Mouse (Mus musculus) liver, embryonic 13.5 days (tissue): ENCODE data around the gene Cers5. TPM values are rescaled to one million over a fixed set of nuclear protein-coding genes. Genes with fewer than 3 reads are reported as not detected.
A peak's percentile ranks its signal among the peaks of the same experiment; 100 is the strongest.
"Not testable (repeated sequence)": the region's sequence is repeated elsewhere in the genome, so short reads cannot be mapped to it uniquely, and the experiment has no call there.

Experiments
- ATAC-seq: fragments of 200-750 bp; cut with Nextera tagmentation; 2 replicates; pipeline ENCODE4 v1.8.0; 2017; ENCODE audit warnings: low read depth, mild to moderate bottlenecking, moderate number of reproducible peaks, moderate library complexity
- DNase-seq: peaks from one replicate; pipeline ENCODE4 v3.0.0; 2022
- H3K27ac ChIP-seq: fragments of 300-500 bp; sonication (generic); 2 replicates; pipeline ENCODE4 v1.5.1; 2015; ENCODE audit warnings: moderate library complexity, mild to moderate bottlenecking, inconsistent platforms
- H3K27me3 ChIP-seq: fragments of 300-500 bp; sonication (generic); 2 replicates; pipeline ENCODE4 v1.6.1; 2015; ENCODE audit warnings: mild to moderate bottlenecking, inconsistent platforms
- H3K36me3 ChIP-seq: fragments of 300-500 bp; sonication (generic); 2 replicates; pipeline ENCODE4 v1.6.1; 2015; ENCODE audit warnings: mild to moderate bottlenecking, inconsistent platforms
- H3K4me1 ChIP-seq: fragments of 300-500 bp; sonication (generic); replicated peaks from 2 replicates; pipeline ENCODE4 v1.6.1; 2015; ENCODE audit warnings: inconsistent platforms
- H3K4me2 ChIP-seq: fragments of 300-500 bp; sonication (generic); 2 replicates; pipeline ENCODE4 v1.6.1; 2015; ENCODE audit warnings: inconsistent platforms, mild to moderate bottlenecking, moderate library complexity
- H3K4me3 ChIP-seq: fragments of 300-500 bp; sonication (generic); replicated peaks from 2 replicates; pipeline ENCODE4 v1.5.1; 2015; ENCODE audit warnings: mild to moderate bottlenecking, inconsistent platforms
- H3K9ac ChIP-seq: fragments of 300-500 bp; sonication (generic); 2 replicates; pipeline ENCODE4 v1.6.1; 2015; ENCODE audit warnings: mild to moderate bottlenecking, inconsistent platforms
- H3K9me3 ChIP-seq: fragments of 300-500 bp; sonication (generic); replicated peaks from 2 replicates; pipeline ENCODE4 v1.6.1; 2016; ENCODE audit warnings: inconsistent platforms
- WGBS: fragments of 180-500 bp; shearing (Covaris S2); methylation state at CpG from one replicate; pipeline ENCODE4 v1.1.7; 2015; ENCODE audit not compliant: insufficient replicate concordance; 5-methylcytosine and 5-hydroxymethylcytosine counted together
- polyA plus RNA-seq: library from polyadenylated mRNA; unstranded; fragments of >200 nt; fragmentation: Nextera tagmentation; extraction: Ambion mirVana; gene quantifications from 2 replicates; pipeline ENCODE4 v1.2.1, GENCODE M21; 2015

Gene Cers5
- 11.2 and 11.7 TPM in 2 replicates for polyA plus RNA-seq

DNA sequence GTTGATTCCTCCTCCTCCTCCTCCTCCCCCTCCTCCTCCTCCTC, at the start of gene Cers5:
TSS of gene Cers5 (minus strand) at position 5 of the 44 bp plus-strand sequence.
- peaks cover 30% of the 10 kb centered on the region for H3K4me1 ChIP-seq
- H3K27me3 ChIP-seq, ATAC-seq: not testable (repeated sequence)

DNA sequence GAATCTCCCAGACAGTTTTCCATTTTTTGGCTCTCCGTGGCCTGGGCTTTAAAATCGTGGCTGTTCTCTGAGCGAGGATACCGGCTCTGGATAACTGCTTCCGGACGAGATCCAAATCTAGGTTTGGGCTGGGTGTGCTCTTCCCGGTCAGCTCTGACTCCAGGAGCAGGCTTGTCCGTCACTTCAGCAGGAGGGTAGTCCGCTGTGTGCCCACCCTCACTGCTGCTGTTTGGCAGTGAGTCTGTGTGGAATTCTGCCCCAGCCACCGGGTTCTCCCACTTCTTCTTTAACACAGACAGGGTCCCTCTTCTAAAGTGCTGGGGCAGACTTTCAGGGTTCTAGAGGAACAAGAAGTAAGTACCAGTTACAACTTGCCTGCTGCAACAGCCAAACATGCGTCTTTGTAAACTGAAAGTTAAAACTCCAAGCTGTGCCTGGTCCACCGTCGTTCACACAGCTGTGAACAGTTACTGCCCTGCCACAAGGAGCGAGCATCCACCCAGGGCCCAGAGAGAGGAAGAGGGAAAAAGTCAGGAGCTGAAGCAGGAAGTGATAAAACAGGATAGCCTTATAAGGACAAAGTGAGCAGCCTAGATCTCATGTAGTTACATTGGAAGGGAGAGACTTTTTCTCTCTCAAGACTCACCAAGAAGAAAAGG, 47.1 kb upstream of the Cers5 start:
- H3K36me3 ChIP-seq, result peaks cover 7% of the 10 kb centered on the region
- peak overlapping the region; percentile 50 for H3K9ac ChIP-seq
- WGBS, result 24% methylated on average over 14 of the region's 14 CpGs
- H3K27ac ChIP-seq, result peak overlapping the region; percentile 71
- H3K9me3 ChIP-seq, result no peaks in the 10 kb centered on the region
- ATAC-seq, result no peak
- H3K27me3 ChIP-seq, result no peaks in the 10 kb centered on the region
- H3K4me1 ChIP-seq, result 0 out of 2 replicates have a peak, but pooled peaks cover 5% of the 10 kb centered on the region
- DNase-seq, result no peak
- peak overlapping the region; percentile 42 for H3K4me2 ChIP-seq
- peak overlapping the region; percentile 38 for H3K4me3 ChIP-seq

More for the DNA sequence above, at the start of gene Cers5:
- Histone ChIP-seq H3K4me3 (peak within 1 kb of the TSS; percentile 71), H3K27ac (peak within 1 kb of the TSS; percentile 68), H3K4me2 (peak within 1 kb of the TSS; percentile 93), H3K9ac (peak within 1 kb of the TSS; percentile 73)
- not testable (repeated sequence) for H3K36me3 ChIP-seq, DNase-seq, H3K9me3 ChIP-seq

DNA sequence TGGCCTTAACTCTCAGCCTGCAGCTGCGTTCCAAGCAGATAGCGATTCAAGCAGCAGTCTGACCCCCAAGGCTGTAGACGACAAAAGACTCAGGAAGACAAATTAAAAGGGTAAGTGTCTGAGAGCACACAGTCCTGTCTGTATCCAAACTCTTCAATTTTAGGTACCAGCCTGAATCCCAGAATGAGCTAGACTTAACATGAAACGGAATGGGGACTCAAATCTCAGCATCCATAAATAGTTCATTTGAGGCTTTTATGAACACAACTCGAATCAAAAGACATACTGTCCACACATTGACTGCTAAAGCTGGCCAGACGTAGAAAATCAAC, 46.4 kb upstream of the Cers5 start:
- WGBS, result 37% methylated on average over 6 of the region's 6 CpGs
- no peaks in the 10 kb centered on the region for H3K9me3 ChIP-seq
- peak overlapping the region; percentile 42 for H3K4me2 ChIP-seq
- H3K36me3 ChIP-seq, result peaks cover 7% of the 10 kb centered on the region
- peak overlapping the region; percentile 38 for H3K4me3 ChIP-seq
- no peak for DNase-seq
- ATAC-seq, result no peak
- H3K9ac ChIP-seq, result 0 out of 2 replicates have a peak overlapping the region, but pooled peaks have one; percentile 27
- 0 out of 2 replicates have a peak, but pooled peaks cover 5% of the 10 kb centered on the region for H3K4me1 ChIP-seq
- H3K27ac ChIP-seq, result peak overlapping the region; percentile 71
- H3K27me3 ChIP-seq, result no peaks in the 10 kb centered on the region

DNA sequence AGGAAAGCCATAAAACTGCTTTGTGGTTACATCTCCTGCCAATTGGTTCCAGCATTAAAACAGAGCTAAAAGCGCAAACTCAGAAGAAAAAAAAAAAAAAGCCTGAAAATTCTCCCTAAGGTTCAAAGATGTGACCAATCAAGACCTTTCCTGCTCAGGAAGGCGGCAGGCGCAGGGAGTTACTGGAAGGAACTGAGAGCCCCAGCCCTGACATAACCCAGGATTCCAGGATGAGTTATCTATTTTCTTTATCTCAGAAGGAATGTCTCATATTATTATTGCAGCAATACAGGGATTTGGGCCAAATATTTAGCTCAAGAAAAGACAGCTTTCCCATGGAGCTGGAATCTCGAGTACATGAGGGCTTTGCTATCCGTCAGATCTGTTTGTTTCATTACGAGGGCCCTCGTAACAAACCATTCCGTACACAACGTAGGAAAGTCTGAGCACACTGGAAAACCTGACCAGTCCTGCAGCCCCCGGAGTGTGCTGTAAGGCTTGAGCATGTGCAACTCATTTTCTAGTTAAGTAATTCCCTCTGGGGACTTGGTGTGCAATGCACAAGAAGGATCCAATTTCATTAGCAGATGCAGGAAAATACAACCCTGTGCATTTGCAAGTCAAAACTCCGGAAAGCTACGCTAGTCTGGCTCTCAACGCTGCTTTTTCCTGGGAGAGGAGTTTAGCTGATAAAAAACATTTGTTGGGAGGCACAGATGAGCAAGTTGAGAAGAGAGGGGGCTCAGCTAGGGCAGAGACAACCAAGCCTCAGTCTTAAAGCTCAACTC, 45.8 kb upstream of the Cers5 start:
- H3K36me3 ChIP-seq, result peaks cover 7% of the 10 kb centered on the region
- 38% methylated on average over 13 of the region's 13 CpGs for WGBS
- DNase-seq (no peak), ATAC-seq (no peak)
- H3K4me1 ChIP-seq, result 0 out of 2 replicates have a peak, but pooled peaks cover 4% of the 10 kb centered on the region
- no peaks in the 10 kb centered on the region for H3K9me3 ChIP-seq
- H3K4me2 ChIP-seq, result peak overlapping the region; percentile 42
- H3K27me3 ChIP-seq, result no peaks in the 10 kb centered on the region
- H3K4me3 ChIP-seq, result peak overlapping the region; percentile 38
- peak overlapping the region; percentile 71 for H3K27ac ChIP-seq
- 0 out of 2 replicates have a peak overlapping the region, but pooled peaks have one; percentile 27 for H3K9ac ChIP-seq

DNA sequence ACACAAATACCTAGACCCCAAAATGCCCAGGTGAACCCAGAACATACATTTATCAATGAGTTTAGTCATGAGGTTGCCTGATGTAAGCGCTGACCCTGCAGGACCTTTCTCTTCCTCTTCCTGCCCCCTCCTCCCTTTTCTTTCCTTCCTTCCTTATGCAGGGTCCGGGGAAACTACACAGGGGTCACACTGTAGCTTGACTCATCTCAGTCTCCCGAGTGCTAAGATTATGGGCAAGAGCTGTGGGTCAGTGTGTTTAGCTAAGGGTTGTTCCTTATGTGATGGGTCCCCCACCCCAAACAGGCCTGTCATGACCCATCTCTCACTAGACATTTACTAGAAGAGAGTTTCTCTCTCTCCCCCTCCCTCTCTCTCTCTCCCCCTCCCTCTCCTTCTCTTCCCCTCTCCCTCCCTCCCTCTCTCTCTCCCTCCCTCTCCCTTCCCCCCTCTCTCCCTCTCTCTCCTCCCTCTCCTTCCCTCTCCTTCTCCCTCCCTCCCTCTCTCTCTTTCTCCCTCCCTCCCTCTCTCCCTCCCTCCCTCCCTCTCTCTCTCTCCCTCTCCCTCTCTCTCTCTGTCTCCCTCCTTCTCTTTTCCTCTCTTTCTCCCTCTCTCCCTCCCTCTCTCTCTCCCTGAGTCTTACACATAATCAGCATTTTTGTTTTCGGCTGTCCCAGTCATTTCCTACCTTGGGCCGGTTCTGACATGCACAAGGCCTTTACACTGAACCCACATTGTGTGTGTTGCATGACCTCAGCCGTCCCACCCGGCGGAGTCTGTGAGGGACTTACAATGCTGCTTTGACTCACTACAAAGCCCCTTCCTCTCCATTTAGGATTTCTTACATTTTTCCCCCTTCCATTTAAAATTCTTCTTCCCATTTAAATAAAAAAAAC, 44.9 kb upstream of the Cers5 start:
- Histone ChIP-seq H3K4me2 (no peak overlapping the region), H3K27me3 (no peaks in the 10 kb centered on the region), H3K4me1 (no peaks in the 10 kb centered on the region), H3K9ac (no peak overlapping the region), H3K36me3 (peaks cover 7% of the 10 kb centered on the region), H3K4me3 (no peak overlapping the region), H3K9me3 (no peaks in the 10 kb centered on the region), H3K27ac (0 out of 2 replicates have a peak overlapping the region, but pooled peaks have one; percentile 4)
- 46% methylated on average over 8 of the region's 8 CpGs for WGBS
- ATAC-seq, result no peak
- no peak for DNase-seq

DNA sequence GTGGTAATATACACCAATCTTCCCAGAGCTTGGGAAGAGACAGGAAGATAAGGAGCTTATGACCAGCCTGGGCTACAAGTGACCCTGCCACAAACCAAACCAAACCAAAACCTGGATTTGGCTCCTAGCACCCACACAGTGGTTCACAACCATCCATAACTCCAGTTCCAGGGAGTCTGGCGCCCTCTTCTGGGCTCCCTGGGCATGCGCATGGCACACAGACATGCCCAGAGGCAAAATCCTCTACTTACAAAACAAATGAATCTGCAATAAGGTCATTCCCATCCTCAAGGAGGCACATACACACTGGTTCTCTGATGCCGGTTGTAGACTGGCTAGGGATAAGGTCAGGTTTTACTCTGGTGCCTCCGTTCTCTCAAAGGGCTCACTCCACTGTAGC, 43.3 kb upstream of the Cers5 start:
- Histone ChIP-seq H3K4me2 (no peak overlapping the region), H3K27me3 (no peaks in the 10 kb centered on the region), H3K9me3 (no peaks in the 10 kb centered on the region), H3K27ac (no peak overlapping the region), H3K36me3 (peaks cover 7% of the 10 kb centered on the region), H3K9ac (no peak overlapping the region), H3K4me1 (no peaks in the 10 kb centered on the region), H3K4me3 (no peak overlapping the region)
- DNase-seq (no peak), ATAC-seq (no peak)
- WGBS, result 77% methylated on average over 4 of the region's 4 CpGs

DNA sequence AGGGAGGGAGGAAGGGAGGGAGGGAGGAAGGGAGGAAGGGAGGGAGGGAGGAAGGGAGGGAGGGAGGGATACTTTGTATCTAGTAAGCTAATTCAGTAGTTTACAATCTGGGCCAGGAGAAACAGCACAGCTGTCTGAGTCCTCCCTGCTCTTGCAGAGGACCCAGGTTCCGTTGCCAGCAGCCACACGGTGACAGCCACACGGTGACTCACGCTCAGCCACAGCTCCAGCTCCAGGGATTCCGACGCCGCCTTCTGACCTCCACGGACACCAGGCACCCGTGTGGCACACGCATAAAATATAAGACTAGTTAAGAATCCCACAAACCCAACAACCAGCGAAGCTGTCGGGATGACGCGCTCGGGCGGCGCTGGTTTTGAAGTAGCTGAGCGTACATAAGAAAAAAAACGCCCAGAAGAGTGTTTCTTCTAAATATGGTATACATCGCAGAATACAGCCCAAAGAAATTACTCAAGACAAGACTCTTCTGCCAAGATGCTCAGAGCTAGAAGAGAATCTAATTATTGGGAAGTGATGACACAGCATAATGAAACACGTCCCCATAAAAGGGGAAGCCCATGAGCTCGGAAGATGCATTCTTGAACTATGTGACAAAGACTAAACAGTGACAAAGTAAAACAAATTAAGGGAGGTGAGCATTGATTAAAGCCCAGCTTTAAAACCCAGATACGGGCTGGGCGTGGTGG, 42.0 kb upstream of the Cers5 start:
- Histone ChIP-seq H3K27ac (no peak overlapping the region), H3K36me3 (peaks cover 7% of the 10 kb centered on the region), H3K4me3 (no peak overlapping the region), H3K4me1 (no peaks in the 10 kb centered on the region), H3K4me2 (no peak overlapping the region), H3K27me3 (no peaks in the 10 kb centered on the region), H3K9ac (no peak overlapping the region), H3K9me3 (no peaks in the 10 kb centered on the region)
- 74% methylated on average over 24 of the region's 24 CpGs for WGBS
- DNase-seq, result no peak
- no peak for ATAC-seq

DNA sequence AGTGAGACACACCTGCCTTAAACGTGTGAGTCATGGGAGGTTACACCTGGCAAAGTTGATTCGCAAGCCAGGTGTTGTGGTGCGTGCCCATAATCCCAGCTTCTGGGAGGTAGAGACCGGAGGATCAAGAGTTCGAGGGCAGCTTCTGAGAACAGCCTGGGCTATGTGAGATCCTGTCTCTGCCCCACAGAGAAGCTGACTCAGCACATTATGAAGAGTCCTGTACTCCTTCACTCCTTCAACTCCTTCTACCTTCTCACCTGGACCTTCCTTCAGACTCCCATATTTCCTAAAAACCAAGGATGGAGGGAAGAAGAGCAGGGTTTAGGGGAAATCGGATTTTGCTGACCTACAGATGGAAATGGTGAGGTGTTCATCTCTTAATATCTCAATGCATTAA, 41.0 kb upstream of the Cers5 start:
- peaks cover 7% of the 10 kb centered on the region for H3K36me3 ChIP-seq

DNA sequence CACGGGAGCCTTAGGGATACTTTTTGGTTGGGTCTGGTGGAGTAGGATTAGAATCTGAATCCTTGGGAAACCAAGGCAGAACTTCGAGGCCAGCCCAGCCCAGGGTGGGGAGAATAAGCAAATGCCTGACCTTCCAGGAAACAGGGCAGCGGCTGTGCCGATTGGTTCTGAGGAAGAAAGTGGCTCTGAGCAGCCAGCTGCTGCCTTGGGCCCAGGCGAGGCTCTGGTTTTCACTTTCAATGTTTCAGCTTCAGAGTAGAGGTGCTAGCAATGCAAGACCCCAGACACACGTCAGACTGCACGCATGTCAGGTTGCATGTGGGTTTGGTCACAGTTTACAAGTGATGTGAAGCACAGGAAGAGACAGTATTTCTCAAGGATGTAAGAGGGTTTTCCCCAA, 39.4 kb upstream of the Cers5 start:
- H3K27ac ChIP-seq, result no peak overlapping the region
- no peak for DNase-seq
- H3K9ac ChIP-seq, result no peak overlapping the region
- no peak overlapping the region for H3K4me2 ChIP-seq
- ATAC-seq, result no peak
- no peaks in the 10 kb centered on the region for H3K9me3 ChIP-seq
- WGBS, result 61% methylated on average over 7 of the region's 7 CpGs
- no peaks in the 10 kb centered on the region for H3K27me3 ChIP-seq
- no peaks in the 10 kb centered on the region for H3K4me1 ChIP-seq
- H3K36me3 ChIP-seq, result peaks cover 7% of the 10 kb centered on the region
- no peak overlapping the region for H3K4me3 ChIP-seq

More for the DNA sequence above, 41.0 kb upstream of the Cers5 start:
- no peaks in the 10 kb centered on the region for H3K9me3 ChIP-seq
- ATAC-seq (no peak), DNase-seq (no peak)
- no peak overlapping the region for H3K9ac ChIP-seq
- no peak overlapping the region for H3K4me3 ChIP-seq
- whole genome bisulfite sequencing, result 75% methylated on average over 6 of the region's 6 CpGs
- H3K4me2 ChIP-seq, result no peak overlapping the region
- H3K27ac ChIP-seq, result no peak overlapping the region
- H3K4me1 ChIP-seq, result no peaks in the 10 kb centered on the region
- H3K27me3 ChIP-seq, result no peaks in the 10 kb centered on the region

DNA sequence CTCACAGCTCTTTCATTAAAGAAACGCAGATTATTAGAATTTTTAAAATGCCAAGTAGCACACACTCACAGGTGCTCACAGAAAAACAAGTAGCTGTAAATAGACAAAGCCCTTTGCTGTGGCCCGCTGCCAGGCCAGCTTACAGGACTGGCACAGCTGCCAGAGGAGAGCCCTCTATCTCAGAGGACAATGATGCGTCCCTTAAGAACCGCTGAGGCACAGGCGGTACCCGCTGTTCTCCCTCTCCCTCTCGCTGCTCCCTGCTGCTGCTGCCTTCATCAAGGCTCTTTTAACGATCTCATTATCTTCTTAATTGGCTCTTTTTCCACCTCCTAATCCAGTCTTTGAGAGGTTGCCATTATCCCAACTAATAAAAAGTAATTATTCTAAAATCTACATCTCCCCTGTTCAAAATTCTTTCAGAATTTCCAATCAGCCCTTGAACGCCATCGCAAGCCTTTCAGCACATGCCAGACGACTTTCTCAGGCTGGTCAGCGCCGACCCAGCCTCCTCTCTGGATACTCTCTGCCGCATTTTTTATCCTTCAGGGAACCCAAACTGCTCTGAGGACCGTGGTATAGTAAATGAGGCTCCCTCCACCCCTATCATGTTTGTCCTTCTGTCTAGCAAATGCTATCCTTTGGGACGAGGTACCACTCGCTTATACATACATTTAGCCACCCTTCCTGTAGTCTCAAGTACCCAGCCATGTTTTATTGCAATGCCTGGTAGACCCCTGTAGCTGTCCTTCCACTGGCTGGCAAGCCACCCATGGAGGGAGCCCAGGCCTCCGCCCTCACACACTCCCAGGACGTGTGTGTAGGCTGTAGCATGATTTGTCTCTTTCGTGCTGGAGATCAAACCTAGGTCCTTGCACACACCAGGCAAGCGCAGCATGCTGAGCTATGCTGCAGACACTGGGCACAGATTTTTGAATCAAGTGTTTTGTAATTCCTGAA, 35.4 kb upstream of the Cers5 start:
- no peaks in the 10 kb centered on the region for H3K27me3 ChIP-seq
- H3K36me3 ChIP-seq, result peaks cover 14% of the 10 kb centered on the region; the same call in 1 of the 2 replicates
- no peak for ATAC-seq
- no peaks in the 10 kb centered on the region for H3K9me3 ChIP-seq
- H3K4me2 ChIP-seq, result no peak overlapping the region
- WGBS, result 67% methylated on average over 21 of the region's 21 CpGs
- no peak overlapping the region for H3K4me3 ChIP-seq
- no peak overlapping the region for H3K9ac ChIP-seq
- H3K4me1 ChIP-seq, result peaks cover 7% of the 10 kb centered on the region
- no peak overlapping the region for H3K27ac ChIP-seq
- no peak for DNase-seq
